In the genomic region with DNA sequence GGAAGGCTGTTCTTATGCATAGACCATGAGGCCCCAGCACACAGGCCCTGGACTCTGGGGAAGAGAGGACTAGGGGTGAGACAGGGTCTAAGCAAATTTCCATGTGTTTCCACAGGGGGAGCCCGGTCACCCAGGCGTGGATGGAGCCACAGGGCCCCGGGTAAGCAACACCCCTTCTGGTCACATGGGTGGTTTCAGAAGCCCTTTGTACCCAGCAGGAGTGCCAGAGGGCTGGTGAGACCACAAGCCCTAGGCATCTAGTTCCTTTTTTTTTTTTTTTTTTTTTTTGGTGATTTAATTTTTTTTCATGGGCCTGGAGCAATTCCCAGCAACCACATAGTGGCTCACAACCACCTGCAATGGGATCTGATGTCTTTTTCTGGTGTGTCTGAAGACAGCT, we compare ENCODE assay signal across 14 mouse cellular contexts. TPM values are rescaled to one million over a fixed set of nuclear protein-coding genes. Genes with fewer than 3 reads are reported as not detected.
DNase-seq lines count a peak whose midpoint lies in the region; ATAC-seq and TF ChIP-seq lines count a peak whose summit lies in the region.
"Had no signal": no experiment of that assay in that cellular context is flagged by ENCODE, and none has a peak within 500 bp of the region (broad histone marks: within the 10 kb centered on the region; RNA-seq: fewer than 3 reads in every experiment).

No protein-coding gene starts in this region.

- 39% methylated on average over 3 of the region's 3 CpGs for WGBS in intestine, embryonic 16.5 days
- 31% methylated on average over 3 of the region's 3 CpGs for WGBS in midbrain, postnatal 0 days

- no peak overlapping the region for H3K9ac ChIP-seq in intestine, embryonic 16.5 days (ENCODE audit: low read depth, low read length)
- no peak overlapping the region for H3K9ac ChIP-seq in midbrain, postnatal 0 days (replicated peaks; ENCODE audit: low read length, poor library complexity, severe bottlenecking)
- H3K9ac ChIP-seq: forebrain, embryonic 12.5 days; limb, embryonic 15.5 days; stomach, embryonic 15.5 days had no signal

- ATAC-seq in intestine, embryonic 16.5 days: peak; percentile 44; the same call in 1 of the 2 replicates
- ATAC-seq in midbrain, postnatal 0 days (ENCODE audit: low FRiP score): no peak
- ATAC-seq: hindbrain, embryonic 16.5 days had no signal

- H3K27ac ChIP-seq in intestine, embryonic 16.5 days (ENCODE audit: low read length): no peak overlapping the region
- H3K27ac ChIP-seq in midbrain, postnatal 0 days (ENCODE audit: low read depth, low read length): no peak overlapping the region
- H3K27ac ChIP-seq: forebrain, embryonic 12.5 days; limb, embryonic 15.5 days; stomach, embryonic 15.5 days had no signal

- no peak overlapping the region for H3K4me3 ChIP-seq in intestine, embryonic 16.5 days (ENCODE audit: low read length)
- H3K4me3 ChIP-seq in midbrain, postnatal 0 days (ENCODE audit: low read depth, low read length): no peak overlapping the region
- H3K4me3 ChIP-seq: forebrain, embryonic 12.5 days; limb, embryonic 15.5 days; stomach, embryonic 15.5 days had no signal

- no peak overlapping the region for H3K4me2 ChIP-seq in intestine, embryonic 16.5 days (ENCODE audit: low read depth, low read length)
- H3K4me2 ChIP-seq in midbrain, postnatal 0 days (ENCODE audit: low read depth, low read length, poor library complexity, severe bottlenecking): no peak overlapping the region
- H3K4me2 ChIP-seq: forebrain, embryonic 12.5 days; limb, embryonic 15.5 days; stomach, embryonic 15.5 days had no signal

- DNase-seq in A20 (ENCODE audit: low read depth, low spot score): peak; percentile 60
- DNase-seq in ES-CJ7 (ENCODE audit: low read depth, low spot score): peak; percentile 43
- DNase-seq in kidney, postnatal 25 days: peak; percentile 55 to 88
- no peak for DNase-seq in midbrain, postnatal 0 days (ENCODE audit: low spot score)
- no peak for DNase-seq in gastrocnemius, postnatal 10 days
- no peak for DNase-seq in right cerebral cortex, adult 2 months (ENCODE audit: low spot score in 2 of 2)
- no peak for DNase-seq in gastrocnemius, postnatal 25 days
- DNase-seq: adrenal gland, postnatal 14 days; cerebellum, adult 11-12 months had no signal

- peaks cover 4% of the 10 kb centered on the region; the same call in 1 of the 2 replicates for H3K9me3 ChIP-seq in intestine, embryonic 16.5 days (ENCODE audit: control insufficient read depth, low read length)
- no peaks in the 10 kb centered on the region for H3K9me3 ChIP-seq in midbrain, postnatal 0 days (ENCODE audit: low read length)
- H3K9me3 ChIP-seq: forebrain, embryonic 12.5 days; limb, embryonic 15.5 days; stomach, embryonic 15.5 days had no signal

- TF ChIP-seq CTCF in midbrain, postnatal 0 days (IDR thresholded peaks at IDR 0.05): no peak

- H3K36me3 ChIP-seq in intestine, embryonic 16.5 days (ENCODE audit: control insufficient read depth, insufficient read depth, low read length): no peaks in the 10 kb centered on the region
- H3K36me3 ChIP-seq in midbrain, postnatal 0 days (ENCODE audit: insufficient read depth, low read length): no peaks in the 10 kb centered on the region
- H3K36me3 ChIP-seq: forebrain, embryonic 12.5 days; limb, embryonic 15.5 days; stomach, embryonic 15.5 days had no signal

- no peaks in the 10 kb centered on the region for H3K27me3 ChIP-seq in intestine, embryonic 16.5 days (replicated peaks; ENCODE audit: control insufficient read depth, insufficient read depth, low read length)
- H3K27me3 ChIP-seq in midbrain, postnatal 0 days (ENCODE audit: insufficient read depth, low read length): no peaks in the 10 kb centered on the region
- H3K27me3 ChIP-seq: forebrain, embryonic 12.5 days; limb, embryonic 15.5 days; stomach, embryonic 15.5 days had no signal

- H3K4me1 ChIP-seq in intestine, embryonic 16.5 days (ENCODE audit: control insufficient read depth, insufficient read depth, low read length): no peaks in the 10 kb centered on the region
- no peaks in the 10 kb centered on the region for H3K4me1 ChIP-seq in midbrain, postnatal 0 days (ENCODE audit: insufficient read depth, low read length)
- H3K4me1 ChIP-seq: forebrain, embryonic 12.5 days; limb, embryonic 15.5 days; stomach, embryonic 15.5 days had no signal

RNA-seq across cellular contexts. Expression of gene Phykpl, which starts 19.5 kb away (rescaled TPM):
- 20.5 and 20.9 TPM in 2 replicates for polyA plus RNA-seq in intestine, embryonic 16.5 days (2015; fragmentation: Nextera tagmentation; extraction: Ambion mirVana)
- 6.6 and 7.5 TPM in 2 replicates for total RNA-seq in midbrain, postnatal 0 days (2014; rRNA removed)
- polyA plus RNA-seq in midbrain, postnatal 0 days (2015; fragmentation: Nextera tagmentation; extraction: Ambion mirVana): 5.9 and 6.9 TPM in 2 replicates
- total RNA-seq in gastrocnemius, postnatal 10 days (2021): 10 to 100 TPM; 18.9 to 21.7 TPM
- total RNA-seq in gastrocnemius, postnatal 25 days (2021): 10 to 100 TPM; 15.5 to 17.2 TPM

RNA-seq across cellular contexts. Expression of gene Hnrnpab, which starts 41.6 kb away (rescaled TPM):
- 261 and 264 TPM in 2 replicates for polyA plus RNA-seq in intestine, embryonic 16.5 days (2015; fragmentation: Nextera tagmentation; extraction: Ambion mirVana)
- 239 and 245 TPM in 2 replicates for total RNA-seq in midbrain, postnatal 0 days (2014; rRNA removed)
- polyA plus RNA-seq in midbrain, postnatal 0 days (2015; fragmentation: Nextera tagmentation; extraction: Ambion mirVana): 191 and 220 TPM in 2 replicates
- 100 to 1,000 TPM; 180 to 186 TPM for total RNA-seq in gastrocnemius, postnatal 10 days (2021)
- 100 to 1,000 TPM; 102 to 105 TPM for total RNA-seq in gastrocnemius, postnatal 25 days (2021)

RNA-seq across cellular contexts. Expression of gene Nhp2, which starts 54.5 kb away (rescaled TPM):
- polyA plus RNA-seq in intestine, embryonic 16.5 days (2015; fragmentation: Nextera tagmentation; extraction: Ambion mirVana): 150 and 175 TPM in 2 replicates
- total RNA-seq in midbrain, postnatal 0 days (2014; rRNA removed): 36.6 and 60.3 TPM in 2 replicates
- 88.4 and 96.1 TPM in 2 replicates for polyA plus RNA-seq in midbrain, postnatal 0 days (2015; fragmentation: Nextera tagmentation; extraction: Ambion mirVana)
- 10 to 100 TPM; 37.4 to 39.1 TPM for total RNA-seq in gastrocnemius, postnatal 10 days (2021)
- 10 to 100 TPM; 19.3 to 23.6 TPM for total RNA-seq in gastrocnemius, postnatal 25 days (2021)

Comparison
In these comparisons a context has a peak if more than half of its experiments do, and no peak if none do; other contexts are left out.
1. DNase-seq: peak in A20 (single experiment), ES-CJ7 (single experiment) and kidney, postnatal 25 days (2 of 2); none in midbrain, postnatal 0 days (single experiment), gastrocnemius, postnatal 10 days (single experiment), right cerebral cortex, adult 2 months (0 of 2) and gastrocnemius, postnatal 25 days (single experiment).